Comparison of ENCODE assay signal across 9 mouse cellular contexts in genomic region chr7:120754671-120755070, GRCm38 (mm10). TPM values are rescaled to one million over a fixed set of nuclear protein-coding genes. Genes with fewer than 3 reads are reported as not detected.
DNase-seq lines count a peak whose midpoint lies in the region; ATAC-seq and TF ChIP-seq lines count a peak whose summit lies in the region.
"Had no signal": no experiment of that assay in that cellular context is flagged by ENCODE, and none has a peak within 500 bp of the region (broad histone marks: within the 10 kb centered on the region; RNA-seq: fewer than 3 reads in every experiment).

No protein-coding gene starts in this region.

- no peak overlapping the region for H3K4me2 ChIP-seq in forebrain, embryonic 12.5 days
- no peak overlapping the region for H3K4me2 ChIP-seq in lung, postnatal 0 days (replicated peaks; ENCODE audit: low read depth, low read length)
- H3K4me2 ChIP-seq: heart, embryonic 15.5 days had no signal

- H3K9me3 ChIP-seq in ES-Bruce4 (replicated peaks; ENCODE audit: control insufficient read depth, insufficient read depth, low read length, poor library complexity, severe bottlenecking) = no peaks in the 10 kb centered on the region
- no peaks in the 10 kb centered on the region for H3K9me3 ChIP-seq in forebrain, embryonic 12.5 days
- no peaks in the 10 kb centered on the region for H3K9me3 ChIP-seq in hindbrain, embryonic 10.5 days
- H3K9me3 ChIP-seq in lung, postnatal 0 days (ENCODE audit: low read length) = no peaks in the 10 kb centered on the region
- H3K9me3 ChIP-seq: heart, embryonic 15.5 days had no signal

- peak; percentile 73 for ATAC-seq in forebrain, embryonic 12.5 days (ENCODE audit: low FRiP score)
- ATAC-seq in lung, postnatal 0 days = peak; percentile 85

- 5% methylated on average over 5 of the region's 5 CpGs for WGBS in forebrain, embryonic 12.5 days
- WGBS in hindbrain, embryonic 10.5 days = 13% methylated on average over 5 of the region's 5 CpGs
- 9% methylated on average over 5 of the region's 5 CpGs for WGBS in lung, postnatal 0 days

- H3K4me3 ChIP-seq in ES-Bruce4 (ENCODE audit: low read depth, low read length) = no peak overlapping the region
- no peak overlapping the region for H3K4me3 ChIP-seq in forebrain, embryonic 12.5 days (replicated peaks)
- H3K4me3 ChIP-seq in hindbrain, embryonic 10.5 days = no peak overlapping the region
- H3K4me3 ChIP-seq in lung, postnatal 0 days (ENCODE audit: low read depth, low read length) = no peak overlapping the region
- H3K4me3 ChIP-seq: heart, embryonic 15.5 days had no signal

- TF ChIP-seq EP300 in ES-Bruce4 (IDR thresholded peaks at IDR 0.05; ENCODE audit: insufficient read depth, low read depth, low read length) = no peak
- no peak for TF ChIP-seq EP300 in lung, postnatal 0 days (IDR thresholded peaks at IDR 0.05)

- H3K9ac ChIP-seq in ES-Bruce4 (ENCODE audit: low read depth, poor library complexity, severe bottlenecking) = no peak overlapping the region
- H3K9ac ChIP-seq in forebrain, embryonic 12.5 days = no peak overlapping the region
- no peak overlapping the region for H3K9ac ChIP-seq in lung, postnatal 0 days (replicated peaks; ENCODE audit: low read depth)
- H3K9ac ChIP-seq: heart, embryonic 15.5 days had no signal

- H3K27ac ChIP-seq in ES-Bruce4 (ENCODE audit: insufficient read depth, low read length) = no peak overlapping the region
- no peak overlapping the region for H3K27ac ChIP-seq in forebrain, embryonic 12.5 days
- H3K27ac ChIP-seq in hindbrain, embryonic 10.5 days = no peak overlapping the region
- H3K27ac ChIP-seq in lung, postnatal 0 days (ENCODE audit: low read length) = no peak overlapping the region
- H3K27ac ChIP-seq: heart, embryonic 15.5 days had no signal

- H3K4me1 ChIP-seq in ES-Bruce4 (ENCODE audit: control insufficient read depth, insufficient read depth, low read length) = no peaks in the 10 kb centered on the region
- no peaks in the 10 kb centered on the region for H3K4me1 ChIP-seq in forebrain, embryonic 12.5 days
- H3K4me1 ChIP-seq in hindbrain, embryonic 10.5 days (replicated peaks) = no peaks in the 10 kb centered on the region
- no peaks in the 10 kb centered on the region for H3K4me1 ChIP-seq in lung, postnatal 0 days (ENCODE audit: insufficient read depth, low read depth, low read length)
- H3K4me1 ChIP-seq: heart, embryonic 15.5 days had no signal

- no peaks in the 10 kb centered on the region for H3K27me3 ChIP-seq in ES-Bruce4 (ENCODE audit: control insufficient read depth, insufficient read depth, low read length, poor library complexity, severe bottlenecking)
- no peaks in the 10 kb centered on the region; the same call in 1 of the 2 replicates for H3K27me3 ChIP-seq in forebrain, embryonic 12.5 days
- H3K27me3 ChIP-seq in hindbrain, embryonic 10.5 days (ENCODE audit: insufficient read depth, poor library complexity, severe bottlenecking) = no peaks in the 10 kb centered on the region
- no peaks in the 10 kb centered on the region for H3K27me3 ChIP-seq in lung, postnatal 0 days (replicated peaks; ENCODE audit: insufficient read depth, low read length)
- H3K27me3 ChIP-seq: heart, embryonic 15.5 days had no signal

- TF ChIP-seq CTCF in ES-Bruce4 (IDR thresholded peaks at IDR 0.05; ENCODE audit: low read depth, low read length) = peak; percentile 95
- peak; percentile 95 for TF ChIP-seq CTCF in lung, postnatal 0 days (IDR thresholded peaks at IDR 0.05)

- H3K36me3 ChIP-seq in ES-Bruce4 (ENCODE audit: control insufficient read depth, insufficient read depth, low read length, poor library complexity, severe bottlenecking) = no peaks in the 10 kb centered on the region
- no peaks in the 10 kb centered on the region for H3K36me3 ChIP-seq in forebrain, embryonic 12.5 days (replicated peaks)
- H3K36me3 ChIP-seq in hindbrain, embryonic 10.5 days = no peaks in the 10 kb centered on the region
- H3K36me3 ChIP-seq in lung, postnatal 0 days (ENCODE audit: insufficient read depth, low read length) = no peaks in the 10 kb centered on the region
- H3K36me3 ChIP-seq: heart, embryonic 15.5 days had no signal

- no peak for TF ChIP-seq POLR2A in ES-Bruce4 (IDR thresholded peaks at IDR 0.05; ENCODE audit: insufficient read depth, low read length)

- DNase-seq in c-Kit-positive CD71-negative TER-119-negative erythroid progenitor cells, embryonic 14.5 days (ENCODE audit: low read depth) = peak; percentile 77
- peak; percentile 84 for DNase-seq in hindbrain, embryonic 10.5 days (ENCODE audit: low spot score)
- DNase-seq in layer of hippocampus, adult 8-10 months (ENCODE audit: low spot score in 2 of 2) = peak; percentile 39 to 82
- DNase-seq in lung, postnatal 0 days (ENCODE audit: low spot score) = peak; percentile 92
- DNase-seq in ovary, postnatal 36 days (ENCODE audit: low spot score) = peak; percentile 80
- DNase-seq in thymus, postnatal 10 days (ENCODE audit: low spot score in 2 of 2) = peak; percentile 35 to 80

RNA-seq across cellular contexts. Expression of gene Vwa3a, which starts 15.6 kb away (rescaled TPM):
- not detected in 2 replicates for polyA plus RNA-seq in ES-Bruce4 (2011; ENCODE audit: insufficient read depth, insufficient read length, low read depth, missing spikeins)
- polyA plus RNA-seq in forebrain, embryonic 12.5 days (2016; fragmentation: Nextera tagmentation; extraction: Ambion mirVana) = 0.42 and 0.88 TPM in 2 replicates
- polyA plus RNA-seq in hindbrain, embryonic 10.5 days (2016; fragmentation: Nextera tagmentation; extraction: Ambion mirVana) = 0.49 and 1.3 TPM in 2 replicates
- total RNA-seq in layer of hippocampus, adult 8-10 months (2022) = 10 to 100 TPM; 15.7 to 19.1 (median 17.9) TPM
- 2.4 and 3.3 TPM in 2 replicates for polyA plus RNA-seq in lung, postnatal 0 days (2015; fragmentation: Nextera tagmentation; extraction: Ambion mirVana)

RNA-seq across cellular contexts. Expression of gene Gm5737, which starts 57.5 kb away (rescaled TPM):
- not detected in 2 replicates for polyA plus RNA-seq in ES-Bruce4 (2011; ENCODE audit: insufficient read depth, insufficient read length, low read depth, missing spikeins)
- not detected in 2 replicates for polyA plus RNA-seq in forebrain, embryonic 12.5 days (2016; fragmentation: Nextera tagmentation; extraction: Ambion mirVana)
- not detected in 2 replicates for polyA plus RNA-seq in hindbrain, embryonic 10.5 days (2016; fragmentation: Nextera tagmentation; extraction: Ambion mirVana)
- total RNA-seq in layer of hippocampus, adult 8-10 months (2022) = under 1 TPM in 1 of 4 experiments, not detected in 3; 0.33 TPM
- polyA plus RNA-seq in lung, postnatal 0 days (2015; fragmentation: Nextera tagmentation; extraction: Ambion mirVana) = not detected in 2 replicates
- polyA plus RNA-seq: heart, embryonic 15.5 days had no signal
